Mouse (Mus musculus) adrenal gland, adult 8-10 months (tissue): ENCODE results near the gene Sytl4. TPM values are rescaled to one million over a fixed set of nuclear protein-coding genes. Genes with fewer than 3 reads are reported as not detected.

Experiments used
- total RNA-seq, 4 experiments: library from RNA; stranded (reverse); gene quantifications; 2 replicates each; pipeline ENCODE4 v1.2.4; 2022

Sytl4 gene
- total RNA-seq, 4 experiments from 2014 or later = 15.4 to 23.7 (median 19.6) TPM

Other genes with a start within 250 kb of the Sytl4 start
- gene Tnmd, start 130.8 kb downstream of the Sytl4 start, total RNA-seq = under 1 TPM in 2 of 4 experiments, not detected in 2; 0.17 to 0.51 TPM
- gene Tspan6, start 83.4 kb downstream of the Sytl4 start, total RNA-seq = 10 to 100 TPM; 25.8 to 52.3 (median 37.4) TPM
- 1 to 10 TPM; 2.8 to 8.8 (median 5.1) TPM for gene Srpx2, start 73.4 kb downstream of the Sytl4 start, total RNA-seq
- 10 to 100 TPM; 31.8 to 42.6 (median 35.8) TPM for gene Cstf2, start 77.4 kb upstream of the Sytl4 start, total RNA-seq
- 1 to 10 TPM in 3 of 4 experiments, under 1 TPM in 1; 0.96 to 2.0 (median 1.4) TPM for gene Xkrx, start 180.3 kb upstream of the Sytl4 start, total RNA-seq
- gene Arl13a, start 205.7 kb upstream of the Sytl4 start, total RNA-seq = not detected
- gene Nox1, start 240.1 kb upstream of the Sytl4 start, total RNA-seq = 1 to 10 TPM in 1 of 4 experiments, under 1 TPM in 3; 0.27 to 1.7 (median 0.62) TPM